Mouse (Mus musculus): ENCODE results near the gene Fuca1. TPM values are rescaled to one million over a fixed set of nuclear protein-coding genes. Genes with fewer than 3 reads are reported as not detected.

Fuca1 gene
- polyA plus RNA-seq, 1 experiment from 2014 or later: 52.8 TPM

DNA sequence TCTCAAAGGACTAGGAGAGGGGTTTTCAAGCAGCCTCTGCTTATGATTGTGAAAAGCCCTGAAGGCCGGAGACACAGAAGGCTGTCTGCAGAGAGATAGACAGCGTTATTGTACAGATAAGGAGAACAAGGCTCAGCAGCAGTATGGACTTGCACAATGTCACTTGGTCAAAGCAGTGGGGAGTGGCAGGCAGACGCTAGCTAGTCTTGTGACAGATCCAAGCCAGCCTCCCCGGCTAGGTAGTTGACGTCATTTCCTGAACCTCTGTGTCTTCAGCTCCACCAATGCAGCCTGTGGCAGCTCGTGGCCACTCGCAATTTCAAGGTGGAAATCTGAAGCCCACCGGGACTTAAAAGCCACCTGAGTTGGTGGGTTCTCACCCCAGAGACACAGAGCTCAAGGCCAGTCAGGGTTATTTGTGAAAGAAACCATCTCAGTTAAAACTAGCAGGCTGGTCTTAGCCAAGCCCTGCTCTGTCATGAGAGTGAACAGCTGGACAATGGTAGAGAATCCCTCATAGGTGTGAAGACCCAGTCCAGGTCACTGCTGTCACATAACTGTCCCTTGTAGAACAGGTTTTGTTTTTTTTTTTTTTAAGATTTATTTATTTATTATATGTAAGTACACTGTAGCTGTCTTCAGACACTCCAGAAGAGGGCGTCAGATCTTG, 22.0 kb upstream of the Fuca1 start:
- ATAC-seq (replicated peaks; ENCODE audit: extremely low read depth, insufficient read depth, low FRiP score): peak; percentile 81
- H3K9me3 ChIP-seq (replicated peaks; ENCODE audit: control insufficient read depth, low read length): no peaks in the 10 kb centered on the region
- peak overlapping the region; percentile 31 for H3K4me2 ChIP-seq (ENCODE audit: low read depth, low read length)
- H3K4me1 ChIP-seq (ENCODE audit: control insufficient read depth, insufficient read depth, low read length): peaks cover 7% of the 10 kb centered on the region
- no peak overlapping the region for H3K4me3 ChIP-seq (ENCODE audit: low read length)
- no peaks in the 10 kb centered on the region for H3K27me3 ChIP-seq (ENCODE audit: control insufficient read depth, insufficient read depth, low read length)
- H3K9ac ChIP-seq (ENCODE audit: low read length): peak overlapping the region; percentile 57; the same call in 1 of the 2 replicates
- H3K27ac ChIP-seq (ENCODE audit: low read length): peak overlapping the region; percentile 29; the same call in 1 of the 2 replicates
- H3K36me3 ChIP-seq (ENCODE audit: control insufficient read depth, insufficient read depth): no peaks in the 10 kb centered on the region
- 29% methylated on average over 9 of the region's 9 CpGs for WGBS

DNA sequence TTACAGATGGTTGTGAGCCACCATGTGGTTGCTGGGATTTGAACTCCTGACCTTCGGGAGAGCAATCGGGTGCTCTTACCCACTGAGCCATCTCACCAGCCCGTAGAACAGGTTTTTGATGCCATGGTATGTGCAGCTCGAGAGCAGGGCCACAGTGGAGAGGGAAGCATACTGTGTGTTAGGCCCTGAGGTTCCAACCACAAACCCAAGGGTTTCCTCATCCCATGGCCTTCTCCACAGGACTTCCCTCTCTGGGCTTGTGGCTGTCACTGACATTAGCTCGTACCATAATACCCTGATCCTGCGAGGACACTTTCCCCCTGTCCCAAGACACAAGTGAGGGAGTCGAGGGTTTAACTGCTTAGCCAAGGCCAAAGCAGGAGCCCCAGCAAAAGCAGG, 21.5 kb upstream of the Fuca1 start:
- no peak overlapping the region for H3K27ac ChIP-seq (ENCODE audit: low read length)
- no peak for ATAC-seq (replicated peaks; ENCODE audit: extremely low read depth, insufficient read depth, low FRiP score)
- H3K9ac ChIP-seq (ENCODE audit: low read length): no peak overlapping the region
- H3K27me3 ChIP-seq (ENCODE audit: control insufficient read depth, insufficient read depth, low read length): no peaks in the 10 kb centered on the region
- H3K4me1 ChIP-seq (ENCODE audit: control insufficient read depth, insufficient read depth, low read length): peaks cover 7% of the 10 kb centered on the region
- H3K36me3 ChIP-seq (ENCODE audit: control insufficient read depth, insufficient read depth): no peaks in the 10 kb centered on the region
- 85% methylated on average over 7 of the region's 7 CpGs for WGBS
- H3K4me3 ChIP-seq (ENCODE audit: low read length): no peak overlapping the region
- H3K4me2 ChIP-seq (ENCODE audit: low read depth, low read length): no peak overlapping the region
- H3K9me3 ChIP-seq (replicated peaks; ENCODE audit: control insufficient read depth, low read length): no peaks in the 10 kb centered on the region

DNA sequence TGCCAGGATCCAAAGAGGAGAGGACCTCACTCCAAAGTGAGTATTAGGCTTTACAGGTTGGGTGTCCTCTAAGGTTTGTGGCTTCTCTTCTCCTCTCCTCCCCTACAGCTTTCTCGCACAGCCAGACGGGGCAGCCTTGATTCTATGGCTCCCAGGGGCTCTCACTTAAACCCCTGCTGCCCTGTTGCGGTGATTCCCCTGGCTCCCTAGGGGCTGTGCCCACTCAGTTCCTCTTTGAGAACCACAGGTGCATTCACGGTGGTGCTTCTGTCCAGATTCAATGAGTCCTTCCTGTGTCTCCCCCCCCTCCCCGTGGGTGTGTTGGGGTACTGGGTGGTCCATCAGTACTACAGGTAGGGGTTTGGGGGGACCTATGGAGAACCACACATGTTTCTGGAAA, 20.5 kb upstream of the Fuca1 start:
- no peaks in the 10 kb centered on the region for H3K36me3 ChIP-seq (ENCODE audit: control insufficient read depth, insufficient read depth)
- H3K9me3 ChIP-seq (replicated peaks; ENCODE audit: control insufficient read depth, low read length): no peaks in the 10 kb centered on the region
- no peak for ATAC-seq (replicated peaks; ENCODE audit: extremely low read depth, insufficient read depth, low FRiP score)
- no peak overlapping the region for H3K9ac ChIP-seq (ENCODE audit: low read length)
- H3K4me3 ChIP-seq (ENCODE audit: low read length): no peak overlapping the region
- WGBS: 80% methylated on average over 5 of the region's 5 CpGs
- H3K4me1 ChIP-seq (ENCODE audit: control insufficient read depth, insufficient read depth, low read length): peaks cover 7% of the 10 kb centered on the region
- no peak overlapping the region for H3K4me2 ChIP-seq (ENCODE audit: low read depth, low read length)
- no peak overlapping the region for H3K27ac ChIP-seq (ENCODE audit: low read length)
- H3K27me3 ChIP-seq (ENCODE audit: control insufficient read depth, insufficient read depth, low read length): no peaks in the 10 kb centered on the region

DNA sequence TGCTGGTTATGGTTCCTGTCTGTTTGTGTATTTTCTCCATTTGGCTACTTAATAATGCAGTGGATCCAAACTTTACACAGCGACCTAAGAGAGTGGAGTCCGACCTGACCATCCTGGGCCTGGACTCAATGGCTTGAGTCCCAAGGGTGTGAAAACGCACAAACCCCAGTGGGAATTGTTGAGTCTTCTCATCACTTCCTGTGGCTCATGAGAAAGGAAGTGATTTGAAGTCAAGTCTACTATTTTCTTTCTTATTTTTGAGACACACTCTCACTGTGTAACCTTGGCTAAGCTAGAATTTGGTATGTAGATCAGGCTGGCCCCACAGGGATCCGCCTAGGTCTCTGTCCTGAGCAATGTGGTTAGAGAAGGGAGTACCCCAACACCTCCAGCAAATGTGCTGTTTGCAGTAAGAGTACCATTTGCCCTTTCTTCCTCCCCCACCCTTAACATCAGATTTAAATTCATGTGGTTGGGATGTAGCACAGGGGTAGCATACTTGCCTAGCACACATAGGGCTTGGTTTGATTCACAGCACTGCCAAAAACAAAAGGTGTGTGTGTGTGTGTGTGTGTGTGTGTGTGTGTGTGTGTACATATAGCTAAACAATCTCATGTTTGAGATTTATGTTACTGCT, 17.8 kb upstream of the Fuca1 start:
- H3K4me2 ChIP-seq (ENCODE audit: low read depth, low read length): no peak overlapping the region
- H3K9ac ChIP-seq (ENCODE audit: low read length): no peak overlapping the region
- no peak for ATAC-seq (replicated peaks; ENCODE audit: extremely low read depth, insufficient read depth, low FRiP score)
- no peaks in the 10 kb centered on the region for H3K36me3 ChIP-seq (ENCODE audit: control insufficient read depth, insufficient read depth)
- H3K4me1 ChIP-seq (ENCODE audit: control insufficient read depth, insufficient read depth, low read length): peaks cover 7% of the 10 kb centered on the region
- H3K27me3 ChIP-seq (ENCODE audit: control insufficient read depth, insufficient read depth, low read length): no peaks in the 10 kb centered on the region
- no peak overlapping the region for H3K27ac ChIP-seq (ENCODE audit: low read length)
- 80% methylated on average over 4 of the region's 4 CpGs for WGBS
- H3K4me3 ChIP-seq (ENCODE audit: low read length): no peak overlapping the region
- no peaks in the 10 kb centered on the region for H3K9me3 ChIP-seq (replicated peaks; ENCODE audit: control insufficient read depth, low read length)

DNA sequence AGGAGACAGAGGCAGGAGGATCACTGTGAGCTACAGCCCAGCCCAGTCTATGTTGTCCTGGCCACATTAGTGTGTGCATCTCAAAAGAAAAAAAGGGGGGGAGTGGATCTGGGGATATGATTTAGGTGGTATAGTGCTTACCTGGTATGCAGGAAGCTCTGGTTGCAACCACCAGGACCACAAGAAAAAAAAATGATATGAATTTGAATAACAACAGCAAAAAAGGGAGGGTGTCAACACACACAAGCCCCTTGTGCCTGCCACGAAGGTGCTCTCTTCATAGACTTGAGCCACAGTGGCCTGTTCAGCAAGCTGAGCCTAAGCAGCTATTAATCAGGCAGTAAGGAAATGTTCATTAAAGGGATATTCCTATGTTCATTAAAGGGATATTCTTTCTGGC, 15.7 kb upstream of the Fuca1 start:
- no peak overlapping the region for H3K9ac ChIP-seq (ENCODE audit: low read length)
- H3K4me2 ChIP-seq (ENCODE audit: low read depth, low read length): no peak overlapping the region
- peaks cover 3% of the 10 kb centered on the region; the same call in 1 of the 2 replicates for H3K4me1 ChIP-seq (ENCODE audit: control insufficient read depth, insufficient read depth, low read length)
- no peak overlapping the region for H3K27ac ChIP-seq (ENCODE audit: low read length)
- 59% methylated on average over 1 of the region's 1 CpGs for WGBS
- H3K27me3 ChIP-seq (ENCODE audit: control insufficient read depth, insufficient read depth, low read length): no peaks in the 10 kb centered on the region
- no peak for ATAC-seq (replicated peaks; ENCODE audit: extremely low read depth, insufficient read depth, low FRiP score)
- no peak overlapping the region for H3K4me3 ChIP-seq (ENCODE audit: low read length)
- no peaks in the 10 kb centered on the region for H3K9me3 ChIP-seq (replicated peaks; ENCODE audit: control insufficient read depth, low read length)
- H3K36me3 ChIP-seq (ENCODE audit: control insufficient read depth, insufficient read depth): no peaks in the 10 kb centered on the region

DNA sequence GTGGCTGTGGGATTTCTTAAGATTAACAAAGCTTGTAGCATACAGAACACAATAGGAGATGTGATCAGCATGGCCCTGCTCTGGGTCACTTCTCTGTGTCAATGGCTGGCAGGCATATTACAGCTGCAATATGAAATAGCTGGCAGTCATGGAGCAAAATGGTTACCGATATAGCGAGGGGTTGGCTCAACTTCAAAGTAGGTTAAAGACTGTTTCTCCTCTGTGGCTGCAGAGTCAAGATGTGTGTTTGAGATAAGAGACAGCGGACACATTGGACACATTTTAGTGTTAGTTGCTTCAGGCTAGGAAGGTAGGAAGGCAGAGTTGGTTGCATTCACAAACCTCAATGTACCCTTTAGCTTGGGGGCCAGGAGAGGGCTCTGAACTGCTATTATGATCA, 13.9 kb upstream of the Fuca1 start:
- Histone ChIP-seq H3K27me3 (ENCODE audit: control insufficient read depth, insufficient read depth, low read length) (no peaks in the 10 kb centered on the region), H3K36me3 (ENCODE audit: control insufficient read depth, insufficient read depth) (no peaks in the 10 kb centered on the region), H3K4me2 (ENCODE audit: low read depth, low read length) (no peak overlapping the region), H3K9ac (ENCODE audit: low read length) (no peak overlapping the region), H3K27ac (ENCODE audit: low read length) (no peak overlapping the region), H3K4me3 (ENCODE audit: low read length) (no peak overlapping the region), H3K9me3 (replicated peaks; ENCODE audit: control insufficient read depth, low read length) (no peaks in the 10 kb centered on the region), H3K4me1 (ENCODE audit: control insufficient read depth, insufficient read depth, low read length) (peaks cover 4% of the 10 kb centered on the region; the same call in 1 of the 2 replicates)
- no peak for ATAC-seq (replicated peaks; ENCODE audit: extremely low read depth, insufficient read depth, low FRiP score)
- WGBS: 65% methylated on average over 3 of the region's 3 CpGs

DNA sequence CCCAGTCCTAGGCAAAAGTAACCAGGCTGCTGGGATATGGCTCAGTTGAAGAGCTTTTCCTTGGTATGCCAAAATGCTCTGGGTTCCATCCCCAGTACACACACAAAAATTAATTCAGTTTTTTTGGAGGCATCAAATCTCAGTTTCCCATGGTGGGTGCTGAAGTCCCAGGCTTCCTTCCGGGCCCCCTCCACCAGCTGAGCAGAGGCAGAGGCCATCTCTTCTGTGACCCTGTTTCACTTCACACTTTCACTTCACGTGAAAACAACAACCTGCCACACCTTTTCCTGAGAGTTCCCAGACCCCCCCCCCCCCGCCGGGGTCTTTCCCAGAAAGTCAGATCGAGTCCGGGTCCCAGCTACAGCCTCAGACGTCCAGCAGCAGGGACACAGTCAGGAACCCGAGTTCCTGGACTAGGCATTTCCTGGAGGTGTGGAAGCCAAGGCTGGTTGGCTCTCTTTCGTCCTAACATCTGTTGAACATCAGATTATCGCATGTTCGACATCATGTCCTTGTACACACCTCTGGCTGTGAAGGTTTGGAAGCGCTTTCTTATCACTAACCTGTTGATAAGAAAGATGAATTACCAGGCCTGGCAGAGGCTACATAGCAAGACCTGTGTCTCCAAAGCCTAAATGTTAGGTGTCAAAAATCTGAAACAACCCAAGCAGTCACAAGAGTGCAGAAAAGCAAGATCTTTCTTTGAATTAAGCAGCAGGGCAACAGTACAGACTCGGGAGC, 11.0 kb upstream of the Fuca1 start:
- peaks cover 4% of the 10 kb centered on the region; the same call in 1 of the 2 replicates for H3K4me1 ChIP-seq (ENCODE audit: control insufficient read depth, insufficient read depth, low read length)
- no peaks in the 10 kb centered on the region for H3K9me3 ChIP-seq (replicated peaks; ENCODE audit: control insufficient read depth, low read length)
- no peak overlapping the region for H3K4me3 ChIP-seq (ENCODE audit: low read length)
- no peak for ATAC-seq (replicated peaks; ENCODE audit: extremely low read depth, insufficient read depth, low FRiP score)
- peak overlapping the region; percentile 4; the same call in 1 of the 2 replicates for H3K9ac ChIP-seq (ENCODE audit: low read length)
- H3K36me3 ChIP-seq (ENCODE audit: control insufficient read depth, insufficient read depth): no peaks in the 10 kb centered on the region
- H3K4me2 ChIP-seq (ENCODE audit: low read depth, low read length): no peak overlapping the region
- no peaks in the 10 kb centered on the region for H3K27me3 ChIP-seq (ENCODE audit: control insufficient read depth, insufficient read depth, low read length)
- 24% methylated on average over 13 of the region's 13 CpGs for WGBS
- H3K27ac ChIP-seq (ENCODE audit: low read length): no peak overlapping the region

DNA sequence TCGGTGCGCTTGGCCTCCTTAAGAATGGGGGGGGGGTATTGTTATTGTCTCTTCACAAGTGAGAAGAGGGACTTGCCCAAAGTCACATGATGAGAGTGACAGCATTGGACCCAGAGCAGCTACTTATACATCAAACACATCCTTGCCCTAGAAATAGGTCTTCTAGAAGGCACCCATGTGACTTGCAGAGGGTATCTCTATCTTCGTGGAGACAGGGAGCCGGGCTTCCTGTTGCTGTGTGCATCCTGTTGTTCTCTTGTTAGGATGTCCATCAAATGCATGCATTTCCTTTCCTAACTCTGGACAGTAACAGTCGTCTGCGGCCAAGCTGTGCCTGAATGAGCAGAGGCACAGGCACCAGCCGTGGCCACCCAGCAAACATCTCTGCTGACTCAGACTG, 9.0 kb upstream of the Fuca1 start:
- 55% methylated on average over 7 of the region's 7 CpGs for WGBS
- Histone ChIP-seq H3K27me3 (ENCODE audit: control insufficient read depth, insufficient read depth, low read length) (no peaks in the 10 kb centered on the region), H3K36me3 (ENCODE audit: control insufficient read depth, insufficient read depth) (no peaks in the 10 kb centered on the region), H3K4me1 (ENCODE audit: control insufficient read depth, insufficient read depth, low read length) (peaks cover 4% of the 10 kb centered on the region; the same call in 1 of the 2 replicates), H3K4me3 (ENCODE audit: low read length) (no peak overlapping the region), H3K4me2 (ENCODE audit: low read depth, low read length) (no peak overlapping the region), H3K27ac (ENCODE audit: low read length) (peak overlapping the region; percentile 39; the same call in 1 of the 2 replicates), H3K9ac (ENCODE audit: low read length) (no peak overlapping the region), H3K9me3 (replicated peaks; ENCODE audit: control insufficient read depth, low read length) (no peaks in the 10 kb centered on the region)
- ATAC-seq (replicated peaks; ENCODE audit: extremely low read depth, insufficient read depth, low FRiP score): no peak

DNA sequence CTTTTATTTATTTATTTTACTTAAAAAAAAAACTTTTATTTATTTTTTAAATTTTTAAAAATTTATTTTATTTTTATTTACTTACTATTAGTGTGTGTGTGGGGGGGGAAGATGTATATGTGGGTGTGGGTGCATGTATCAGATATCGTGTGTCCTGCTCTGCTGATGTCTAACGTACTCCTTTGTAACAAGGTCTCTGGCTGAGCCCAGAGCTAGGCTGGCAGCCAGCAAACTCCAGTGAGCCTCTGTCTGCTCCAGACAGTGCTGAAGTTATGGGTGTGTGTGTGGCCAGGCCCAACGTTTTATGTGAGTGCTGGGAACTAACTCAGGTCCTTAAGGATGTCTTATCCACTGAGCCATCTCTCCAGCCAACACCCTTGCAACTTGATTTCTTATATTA, 8.4 kb upstream of the Fuca1 start:
- no peak for ATAC-seq (replicated peaks; ENCODE audit: extremely low read depth, insufficient read depth, low FRiP score)
- H3K4me1 ChIP-seq (ENCODE audit: control insufficient read depth, insufficient read depth, low read length): peaks cover 4% of the 10 kb centered on the region; the same call in 1 of the 2 replicates
- H3K9ac ChIP-seq (ENCODE audit: low read length): no peak overlapping the region
- no peak overlapping the region for H3K4me2 ChIP-seq (ENCODE audit: low read depth, low read length)
- H3K27me3 ChIP-seq (ENCODE audit: control insufficient read depth, insufficient read depth, low read length): no peaks in the 10 kb centered on the region
- H3K27ac ChIP-seq (ENCODE audit: low read length): no peak overlapping the region
- WGBS: 50% methylated on average over 3 of the region's 3 CpGs
- H3K9me3 ChIP-seq (replicated peaks; ENCODE audit: control insufficient read depth, low read length): no peaks in the 10 kb centered on the region
- H3K4me3 ChIP-seq (ENCODE audit: low read length): no peak overlapping the region
- H3K36me3 ChIP-seq (ENCODE audit: control insufficient read depth, insufficient read depth): no peaks in the 10 kb centered on the region
